Mouse (Mus musculus): ENCODE measurements around the gene Elmo3.

Gene Elmo3

GRCm38 (mm10) chr8:105354549-105354948, 49.1 kb downstream of the Elmo3 start:
- no peak for DNase-seq (ENCODE audit: low spot score in 2 of 2)

- no peak for DNase-seq (ENCODE audit: low spot score in 2 of 2)
These were observed 50.0 kb downstream of the Elmo3 start for GRCm38 (mm10) chr8:105355179-105356024.

GRCm38 (mm10) chr8:105356681-105357080, 51.3 kb downstream of the Elmo3 start:
- DNase-seq (ENCODE audit: low spot score in 2 of 2), result no peak

- no peak for DNase-seq (ENCODE audit: low spot score in 2 of 2)
These were observed 53.8 kb downstream of the Elmo3 start for GRCm38 (mm10) chr8:105359208-105359607.

GRCm38 (mm10) chr8:105359646-105360045, 54.2 kb downstream of the Elmo3 start:
- no peak for DNase-seq (ENCODE audit: low spot score in 2 of 2)
